Mouse (Mus musculus): Measurements from ENCODE around the gene E130114P18Rik. TPM values are rescaled to one million over a fixed set of nuclear protein-coding genes. Genes with fewer than 3 reads are reported as not detected.
A peak's percentile ranks its signal among the peaks of the same experiment; 100 is the strongest.

The E130114P18Rik gene
- polyA plus RNA-seq, 1 experiment from 2014 or later, result 24.4 TPM

DNA sequence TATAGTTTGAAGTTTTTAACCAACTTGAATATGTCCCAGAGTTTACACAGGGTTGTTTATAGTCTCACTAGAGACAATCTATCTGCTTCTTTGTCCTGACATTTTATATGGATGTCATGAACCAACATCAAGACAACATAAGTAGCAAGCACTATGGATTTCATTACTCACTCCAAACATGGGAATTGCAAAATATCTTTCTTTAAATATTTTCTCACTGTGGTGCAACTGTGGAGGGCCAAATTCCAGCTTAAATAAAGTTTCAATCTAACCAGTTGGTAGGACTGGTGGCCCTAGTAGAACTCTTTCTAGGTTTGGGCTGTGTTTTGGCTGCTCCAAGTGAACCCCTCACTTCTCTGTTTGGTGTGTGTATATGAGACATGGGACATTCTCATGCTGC is 38.1 kb upstream of the E130114P18Rik start:
- no peak for ATAC-seq
- no peaks in the 10 kb centered on the region for H3K36me3 ChIP-seq
- H3K9me3 ChIP-seq, result no peaks in the 10 kb centered on the region
- H3K4me1 ChIP-seq (replicated peaks), result 0 out of 2 replicates have a peak, but pooled peaks cover 3% of the 10 kb centered on the region
- H3K27ac ChIP-seq, result no peak overlapping the region
- H3K9ac ChIP-seq (replicated peaks), result no peak overlapping the region
- H3K4me3 ChIP-seq (replicated peaks), result no peak overlapping the region
- peaks cover 4% of the 10 kb centered on the region; the same call in 1 of the 2 replicates for H3K27me3 ChIP-seq
- no peak overlapping the region for H3K4me2 ChIP-seq (replicated peaks)

DNA sequence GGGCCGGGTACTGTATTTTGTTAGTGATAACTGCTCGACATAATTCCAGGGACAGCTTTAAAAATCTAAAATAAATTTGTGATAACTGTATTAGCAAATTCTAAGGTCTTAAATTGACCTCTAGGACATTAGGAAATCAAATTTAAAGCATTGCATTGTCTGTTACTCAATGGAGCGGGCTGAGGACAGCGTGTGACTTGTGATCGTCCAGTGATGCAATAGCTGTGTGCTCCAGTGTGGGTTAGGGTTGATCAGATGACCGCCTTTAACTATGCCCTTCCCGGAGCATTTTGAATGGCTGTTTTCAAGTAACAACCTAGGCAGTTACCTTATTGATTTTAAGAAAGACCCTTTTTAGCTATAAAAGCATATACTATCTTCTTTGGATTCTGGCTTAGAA is 36.6 kb upstream of the E130114P18Rik start:
- ATAC-seq, result no peak
- 90% methylated on average over 7 of the region's 7 CpGs for WGBS
- Histone ChIP-seq H3K36me3 (no peaks in the 10 kb centered on the region), H3K4me3 (replicated peaks) (no peak overlapping the region), H3K9me3 (no peaks in the 10 kb centered on the region), H3K9ac (replicated peaks) (no peak overlapping the region), H3K27me3 (peaks cover 3% of the 10 kb centered on the region), H3K27ac (no peak overlapping the region), H3K4me2 (replicated peaks) (no peak overlapping the region), H3K4me1 (replicated peaks) (peaks cover 3% of the 10 kb centered on the region; the same call in 1 of the 2 replicates)

DNA sequence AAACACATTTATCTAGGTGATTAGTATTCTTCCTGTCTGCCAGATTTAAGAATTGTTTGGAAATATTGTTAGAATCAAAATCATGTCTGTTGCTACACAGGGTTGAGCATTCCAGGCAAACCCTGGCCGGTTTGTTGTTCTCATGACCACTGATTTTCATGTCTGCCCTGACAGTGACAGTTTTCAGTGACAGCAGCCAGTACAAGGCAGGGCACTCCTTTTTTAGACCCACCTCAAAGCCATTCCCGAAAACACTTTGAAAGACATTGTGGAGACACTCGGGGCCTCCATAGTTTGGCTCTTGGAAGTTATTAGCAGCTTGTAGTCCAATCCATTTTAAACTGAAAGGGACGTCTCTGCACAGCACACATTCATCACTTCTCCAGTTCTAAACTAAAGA is 36.1 kb upstream of the E130114P18Rik start:
- Histone ChIP-seq H3K9ac (replicated peaks) (no peak overlapping the region), H3K36me3 (no peaks in the 10 kb centered on the region), H3K27me3 (peaks cover 9% of the 10 kb centered on the region), H3K4me1 (replicated peaks) (peaks cover 3% of the 10 kb centered on the region; the same call in 1 of the 2 replicates), H3K27ac (no peak overlapping the region), H3K4me3 (replicated peaks) (no peak overlapping the region), H3K9me3 (no peaks in the 10 kb centered on the region), H3K4me2 (replicated peaks) (no peak overlapping the region)
- 85% methylated on average over 4 of the region's 4 CpGs for WGBS
- ATAC-seq, result no peak

DNA sequence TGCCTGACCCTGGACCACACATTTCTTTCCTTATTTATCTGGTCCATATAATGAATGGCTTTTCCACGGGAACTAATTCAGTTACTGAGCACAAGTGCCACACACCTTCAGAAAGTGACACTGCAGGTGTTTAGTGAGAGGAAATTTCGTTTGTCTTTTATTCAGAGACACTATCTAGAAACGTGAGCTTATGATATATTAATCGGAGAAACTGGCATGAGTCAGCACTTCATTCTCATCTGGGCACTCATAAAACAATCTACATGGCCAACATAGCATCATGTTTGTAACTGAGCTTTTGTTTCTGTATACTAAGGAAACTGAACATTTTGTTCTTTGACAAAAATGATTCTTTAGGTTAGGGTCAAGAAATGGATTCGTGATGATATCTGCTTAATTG is 35.2 kb upstream of the E130114P18Rik start:
- no peak overlapping the region for H3K27ac ChIP-seq
- peaks cover 3% of the 10 kb centered on the region; the same call in 1 of the 2 replicates for H3K4me1 ChIP-seq (replicated peaks)
- H3K9me3 ChIP-seq, result no peaks in the 10 kb centered on the region
- H3K4me3 ChIP-seq (replicated peaks), result no peak overlapping the region
- H3K36me3 ChIP-seq, result no peaks in the 10 kb centered on the region
- H3K9ac ChIP-seq (replicated peaks), result no peak overlapping the region
- 85% methylated on average over 5 of the region's 5 CpGs for WGBS
- no peak for ATAC-seq
- peaks cover 11% of the 10 kb centered on the region for H3K27me3 ChIP-seq
- H3K4me2 ChIP-seq (replicated peaks), result no peak overlapping the region

DNA sequence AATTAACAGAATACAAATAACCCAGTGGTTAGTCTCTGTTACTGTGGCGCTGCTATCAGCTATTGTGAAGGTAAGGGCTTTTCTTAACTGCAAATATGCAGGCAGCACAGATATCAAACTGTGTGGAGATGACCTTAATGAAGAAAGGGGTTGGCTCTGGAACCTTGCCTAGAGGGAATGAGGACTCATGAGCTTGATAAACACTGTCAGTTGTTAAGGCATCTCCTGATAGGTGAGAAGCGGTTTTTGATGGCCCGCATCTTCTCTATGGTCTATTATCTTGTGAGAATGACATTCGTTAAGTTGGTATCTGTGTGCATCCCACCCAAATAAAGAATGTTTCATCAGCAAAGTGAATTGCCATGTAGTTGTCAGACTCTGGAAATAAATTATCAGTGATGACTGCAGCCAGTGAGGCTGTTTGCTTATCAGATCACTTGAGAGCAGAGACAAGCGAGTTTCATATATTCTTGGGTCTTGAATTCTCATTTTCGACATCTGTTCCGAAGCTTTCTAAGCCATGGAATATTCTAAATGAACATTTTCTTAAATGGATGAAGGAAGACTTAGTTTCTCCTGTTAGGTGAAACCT is 32.6 kb upstream of the E130114P18Rik start:
- H3K36me3 ChIP-seq, result no peaks in the 10 kb centered on the region
- WGBS, result 82% methylated on average over 7 of the region's 7 CpGs
- peaks cover 16% of the 10 kb centered on the region for H3K27me3 ChIP-seq
- H3K4me1 ChIP-seq (replicated peaks), result peaks cover 11% of the 10 kb centered on the region; the same call in 1 of the 2 replicates
- no peak overlapping the region for H3K27ac ChIP-seq
- H3K9ac ChIP-seq (replicated peaks), result no peak overlapping the region
- H3K4me3 ChIP-seq (replicated peaks), result no peak overlapping the region
- no peaks in the 10 kb centered on the region for H3K9me3 ChIP-seq
- no peak overlapping the region for H3K4me2 ChIP-seq (replicated peaks)
- no peak for ATAC-seq

DNA sequence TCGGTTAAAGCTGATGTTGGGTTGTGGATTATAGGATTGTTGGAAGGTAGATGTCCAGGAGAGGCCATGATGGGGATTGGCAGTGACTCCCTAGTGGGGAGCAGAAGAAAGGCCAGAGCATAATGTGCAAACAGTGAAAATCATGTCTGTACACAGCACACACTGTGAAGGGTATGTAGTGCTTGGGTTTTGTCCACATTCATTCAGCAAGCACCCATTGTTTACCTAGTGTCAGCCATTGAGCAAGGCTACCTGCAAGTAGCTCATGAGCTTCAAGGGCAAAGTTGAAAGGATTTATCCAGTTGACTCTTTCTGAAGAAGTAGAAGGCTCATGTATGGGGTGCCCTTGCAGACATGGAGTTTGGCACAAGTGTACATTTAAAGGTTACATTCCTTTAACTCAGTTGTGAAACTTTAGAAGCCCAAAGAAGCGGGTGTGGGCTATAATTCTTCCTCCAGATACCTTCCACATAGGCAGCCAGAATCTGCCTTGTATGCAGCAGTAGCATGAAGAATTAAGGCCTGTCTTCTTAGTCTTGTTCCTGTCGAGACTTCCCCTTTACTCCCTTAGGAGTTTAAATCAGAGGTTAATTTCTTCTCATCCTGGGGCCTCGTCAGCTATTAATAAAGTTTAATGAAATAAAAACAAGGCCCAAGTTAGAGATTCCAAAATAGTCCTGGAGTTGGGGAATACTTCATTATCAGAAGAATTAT is 31.9 kb upstream of the E130114P18Rik start:
- H3K4me3 ChIP-seq (replicated peaks), result no peak overlapping the region
- ATAC-seq, result no peak
- no peak overlapping the region for H3K27ac ChIP-seq
- no peaks in the 10 kb centered on the region for H3K9me3 ChIP-seq
- no peak overlapping the region for H3K9ac ChIP-seq (replicated peaks)
- H3K4me2 ChIP-seq (replicated peaks), result no peak overlapping the region
- H3K4me1 ChIP-seq (replicated peaks), result peaks cover 14% of the 10 kb centered on the region; the same call in 1 of the 2 replicates
- 84% methylated on average over 4 of the region's 4 CpGs for WGBS
- H3K36me3 ChIP-seq, result no peaks in the 10 kb centered on the region
- peaks cover 16% of the 10 kb centered on the region for H3K27me3 ChIP-seq

DNA sequence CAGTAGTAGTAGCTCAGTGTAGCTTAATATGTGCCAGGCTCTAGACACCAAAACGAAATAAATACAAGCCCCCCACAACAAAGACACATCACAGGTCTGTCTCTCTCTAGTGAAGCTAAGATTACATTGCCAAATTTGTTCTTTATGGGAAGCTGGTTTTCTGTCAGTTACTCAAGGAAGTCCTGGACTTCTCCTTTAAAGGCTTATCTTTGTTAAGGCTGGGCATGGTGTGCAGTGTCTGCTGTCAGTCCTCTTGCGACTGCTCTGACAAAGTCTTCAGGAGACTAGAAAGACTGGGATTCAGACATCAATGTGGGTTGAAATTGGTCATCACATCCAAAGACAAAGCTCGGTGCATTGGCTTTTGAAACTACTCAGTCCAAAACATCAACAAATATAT is 31.0 kb upstream of the E130114P18Rik start:
- no peak overlapping the region for H3K4me3 ChIP-seq (replicated peaks)
- H3K36me3 ChIP-seq, result no peaks in the 10 kb centered on the region
- H3K9ac ChIP-seq (replicated peaks), result no peak overlapping the region
- no peak overlapping the region for H3K4me2 ChIP-seq (replicated peaks)
- no peak for ATAC-seq
- H3K27ac ChIP-seq, result no peak overlapping the region
- WGBS, result 93% methylated on average over 3 of the region's 3 CpGs
- peaks cover 14% of the 10 kb centered on the region for H3K4me1 ChIP-seq (replicated peaks)
- peaks cover 16% of the 10 kb centered on the region for H3K27me3 ChIP-seq
- H3K9me3 ChIP-seq, result no peaks in the 10 kb centered on the region

DNA sequence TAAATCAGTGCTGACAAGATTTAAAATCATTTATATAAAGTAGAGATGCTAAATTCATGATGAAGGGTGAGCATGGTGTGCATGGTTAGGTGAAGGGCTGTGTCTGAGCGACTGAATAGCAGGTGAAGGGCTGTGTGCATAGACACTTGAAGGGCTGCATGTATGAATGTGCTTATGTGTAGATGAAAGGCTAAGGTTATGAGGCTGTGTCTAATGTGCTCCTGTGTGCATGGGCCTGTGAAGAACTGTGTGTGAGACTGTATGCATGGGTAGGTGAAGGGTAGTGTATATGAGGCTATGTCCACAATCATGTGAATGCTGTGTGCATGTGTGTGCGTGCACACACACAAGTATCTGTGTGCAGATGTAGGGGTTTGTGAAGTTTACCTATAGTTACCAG is 29.0 kb upstream of the E130114P18Rik start:
- no peak overlapping the region for H3K27ac ChIP-seq
- no peak overlapping the region for H3K4me3 ChIP-seq (replicated peaks)
- peaks cover 4% of the 10 kb centered on the region; the same call in 1 of the 2 replicates for H3K36me3 ChIP-seq
- H3K4me1 ChIP-seq (replicated peaks), result peaks cover 14% of the 10 kb centered on the region
- no peak overlapping the region for H3K4me2 ChIP-seq (replicated peaks)
- 76% methylated on average over 2 of the region's 2 CpGs for WGBS
- H3K9ac ChIP-seq (replicated peaks), result no peak overlapping the region
- ATAC-seq, result peak; percentile 50; the same call in 1 of the 2 replicates
- peaks cover 16% of the 10 kb centered on the region for H3K27me3 ChIP-seq
- H3K9me3 ChIP-seq, result no peaks in the 10 kb centered on the region

DNA sequence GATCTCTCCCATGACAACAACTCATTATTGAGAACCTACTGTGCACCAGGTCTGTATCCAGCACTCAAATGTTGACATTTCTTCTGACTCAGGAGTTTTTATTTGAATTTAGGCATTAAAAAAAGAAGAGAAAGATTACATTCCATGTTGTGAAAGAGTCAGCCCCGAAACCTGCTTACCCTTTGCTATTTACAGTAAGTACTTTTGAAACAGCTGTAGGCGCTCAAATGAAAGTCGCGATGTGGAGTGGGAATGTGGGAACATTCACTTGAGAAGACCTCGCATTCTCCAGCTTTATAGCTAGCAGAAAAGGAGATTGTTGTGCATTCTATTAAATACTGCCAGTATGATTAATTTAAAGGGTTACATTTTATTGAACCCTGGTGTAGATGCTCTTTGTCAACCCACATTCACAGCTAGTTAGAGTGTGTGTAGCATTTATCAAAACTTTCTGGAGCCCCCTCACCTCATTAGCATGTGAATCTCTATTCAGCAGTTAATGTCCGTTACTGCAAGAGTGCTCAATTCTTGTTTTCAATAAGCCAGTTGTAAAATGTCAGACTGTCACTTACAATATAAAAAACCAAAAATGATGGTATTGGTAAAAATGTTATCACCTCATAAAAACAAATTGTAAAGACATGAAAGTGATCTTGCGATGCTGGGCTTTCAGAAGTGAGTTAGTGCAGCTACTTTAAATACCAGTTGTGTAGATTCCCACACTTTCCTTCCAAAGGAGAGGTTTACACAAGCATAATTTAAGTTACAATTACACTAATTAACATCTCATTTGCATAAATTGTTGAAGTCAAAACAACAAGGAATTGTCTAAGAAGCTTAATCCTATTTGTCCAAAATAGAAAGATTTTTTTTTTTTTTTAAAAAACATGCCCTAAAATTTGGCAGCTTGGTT is 28.3 kb upstream of the E130114P18Rik start:
- Histone ChIP-seq H3K9ac (replicated peaks) (no peak overlapping the region), H3K4me2 (replicated peaks) (no peak overlapping the region), H3K36me3 (peaks cover 7% of the 10 kb centered on the region; the same call in 1 of the 2 replicates), H3K4me1 (replicated peaks) (peaks cover 14% of the 10 kb centered on the region), H3K4me3 (replicated peaks) (no peak overlapping the region), H3K27ac (no peak overlapping the region), H3K27me3 (peaks cover 16% of the 10 kb centered on the region), H3K9me3 (no peaks in the 10 kb centered on the region)
- 0 out of 2 replicates have a peak, but pooled peaks have one; percentile 24 for ATAC-seq
- WGBS, result 39% methylated on average over 7 of the region's 7 CpGs

DNA sequence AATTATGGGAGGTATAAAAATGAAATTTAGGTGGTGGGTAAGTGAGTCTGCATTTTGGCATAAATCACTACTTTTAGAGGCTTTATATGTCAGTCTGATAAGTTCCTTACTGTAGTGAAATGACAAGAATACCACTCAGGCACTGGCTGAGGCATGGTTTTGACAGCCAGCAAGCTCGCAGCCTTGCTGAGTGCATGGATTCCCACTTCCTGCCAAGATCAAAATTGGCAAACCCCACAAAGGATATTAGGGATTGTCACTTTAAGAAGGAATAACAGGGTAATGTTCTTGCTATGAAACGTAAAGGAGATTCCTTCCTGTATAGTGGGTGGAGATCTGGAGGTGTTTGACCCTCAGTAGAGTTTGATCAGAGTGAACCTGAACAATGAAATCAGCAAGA is 27.4 kb upstream of the E130114P18Rik start:
- H3K36me3 ChIP-seq, result peaks cover 7% of the 10 kb centered on the region; the same call in 1 of the 2 replicates
- WGBS, result 44% methylated on average over 2 of the region's 2 CpGs
- no peak overlapping the region for H3K9ac ChIP-seq (replicated peaks)
- H3K27me3 ChIP-seq, result peaks cover 16% of the 10 kb centered on the region
- H3K27ac ChIP-seq, result no peak overlapping the region
- ATAC-seq, result no peak
- H3K4me3 ChIP-seq (replicated peaks), result no peak overlapping the region
- peaks cover 14% of the 10 kb centered on the region for H3K4me1 ChIP-seq (replicated peaks)
- no peak overlapping the region for H3K4me2 ChIP-seq (replicated peaks)
- no peaks in the 10 kb centered on the region for H3K9me3 ChIP-seq

DNA sequence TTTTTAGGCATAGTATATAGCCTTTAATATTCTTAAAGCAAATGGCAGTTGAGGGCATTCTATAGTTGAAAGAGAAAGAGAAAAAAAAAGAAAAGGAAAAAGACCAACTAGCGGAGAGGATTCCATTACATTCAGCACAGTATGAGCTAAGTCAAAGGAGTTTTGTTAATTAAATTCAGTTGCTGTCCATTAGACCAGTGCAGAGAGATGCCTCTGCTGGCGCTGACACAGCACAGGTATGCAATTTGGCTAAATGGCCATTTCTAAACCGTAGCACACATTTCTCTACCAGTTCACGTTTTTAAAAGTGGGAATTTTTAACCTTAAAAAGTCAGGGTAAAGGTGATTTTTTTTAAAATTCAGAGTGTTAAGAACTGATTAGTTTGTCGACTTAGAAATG is 26.8 kb upstream of the E130114P18Rik start:
- Histone ChIP-seq H3K9me3 (no peaks in the 10 kb centered on the region), H3K9ac (replicated peaks) (no peak overlapping the region), H3K4me2 (replicated peaks) (no peak overlapping the region), H3K27me3 (peaks cover 18% of the 10 kb centered on the region), H3K27ac (no peak overlapping the region), H3K4me3 (replicated peaks) (no peak overlapping the region), H3K4me1 (replicated peaks) (peaks cover 14% of the 10 kb centered on the region), H3K36me3 (peaks cover 7% of the 10 kb centered on the region; the same call in 1 of the 2 replicates)
- WGBS, result 68% methylated on average over 5 of the region's 5 CpGs
- ATAC-seq, result no peak

DNA sequence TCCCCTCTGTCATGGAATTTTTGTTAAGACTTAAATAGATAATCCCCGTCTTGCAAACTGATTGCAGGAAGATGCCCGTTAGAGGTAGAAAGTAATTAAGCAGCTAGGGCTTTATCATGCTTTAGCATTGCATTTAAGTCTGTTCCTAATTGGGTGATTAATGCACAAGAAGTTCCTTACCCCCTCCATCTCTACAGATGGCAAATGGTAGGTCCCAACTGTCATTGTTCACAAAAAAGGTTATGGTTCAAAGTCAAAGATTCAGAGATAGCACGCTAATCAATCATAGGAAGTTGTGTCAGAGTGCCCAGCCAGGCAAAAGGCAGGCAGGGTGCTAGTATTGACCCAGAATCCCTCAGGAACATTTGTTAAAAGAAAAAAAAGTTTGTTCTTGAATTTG is 25.9 kb upstream of the E130114P18Rik start:
- H3K4me3 ChIP-seq (replicated peaks), result no peak overlapping the region
- H3K9me3 ChIP-seq, result no peaks in the 10 kb centered on the region
- no peak overlapping the region for H3K27ac ChIP-seq
- peaks cover 14% of the 10 kb centered on the region for H3K4me1 ChIP-seq (replicated peaks)
- WGBS, result 60% methylated on average over 3 of the region's 3 CpGs
- H3K27me3 ChIP-seq, result peaks cover 10% of the 10 kb centered on the region
- H3K4me2 ChIP-seq (replicated peaks), result no peak overlapping the region
- no peak overlapping the region for H3K9ac ChIP-seq (replicated peaks)
- no peak for ATAC-seq
- peaks cover 7% of the 10 kb centered on the region; the same call in 1 of the 2 replicates for H3K36me3 ChIP-seq

All from midbrain, embryonic 13.5 days (tissue).